Mouse (Mus musculus): ENCODE results near the gene Mylk. TPM values are rescaled to one million over a fixed set of nuclear protein-coding genes. Genes with fewer than 3 reads are reported as not detected.

Mylk gene
- polyA plus RNA-seq, 1 experiment from 2014 or later = 4.3 TPM

DNA sequence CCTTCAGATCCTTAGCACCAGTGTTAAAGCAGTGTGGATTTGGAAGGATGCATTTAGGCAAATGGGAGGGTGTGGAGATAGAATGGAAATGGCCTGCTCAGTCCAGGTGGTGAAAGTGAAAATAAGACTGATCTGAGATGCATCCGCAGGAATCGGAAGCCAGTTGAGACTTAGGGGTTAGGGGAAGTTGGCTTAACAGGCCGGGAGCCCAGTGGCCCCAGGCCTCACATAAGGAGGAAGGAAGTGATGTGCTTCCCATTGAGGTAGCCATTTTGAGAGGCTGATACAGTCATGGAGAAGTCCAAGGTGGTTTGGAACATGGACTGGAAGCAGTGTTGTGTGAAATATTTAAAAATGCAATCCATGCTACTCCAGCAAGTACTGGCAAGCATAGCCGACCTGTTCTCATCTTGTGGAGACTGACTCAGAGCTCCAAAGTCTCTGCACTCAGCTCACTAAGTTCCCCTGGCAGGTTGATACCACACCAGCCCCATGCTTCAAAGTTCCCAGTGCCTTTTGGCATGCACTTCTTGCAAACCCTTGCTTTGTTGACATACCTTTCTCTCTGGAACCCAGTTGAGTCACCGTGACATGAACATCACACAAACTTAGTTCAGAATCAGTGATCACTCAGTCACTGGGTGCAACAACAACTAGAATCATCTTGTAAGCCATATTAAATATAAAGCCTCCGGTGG, 302.4 kb downstream of the Mylk start:
- H3K27me3 ChIP-seq = no peaks in the 10 kb centered on the region
- no peak overlapping the region for H3K27ac ChIP-seq (replicated peaks)
- WGBS = 90% methylated on average over 6 of the region's 6 CpGs
- H3K4me3 ChIP-seq = no peak overlapping the region
- H3K4me1 ChIP-seq = peaks cover 4% of the 10 kb centered on the region; the same call in 1 of the 2 replicates
- no peak for ATAC-seq (replicated peaks)
- H3K9me3 ChIP-seq = no peaks in the 10 kb centered on the region
- H3K4me2 ChIP-seq (replicated peaks) = no peak overlapping the region
- H3K9ac ChIP-seq (replicated peaks) = no peak overlapping the region
- H3K36me3 ChIP-seq = 0 out of 2 replicates have a peak, but pooled peaks cover 2% of the 10 kb centered on the region

DNA sequence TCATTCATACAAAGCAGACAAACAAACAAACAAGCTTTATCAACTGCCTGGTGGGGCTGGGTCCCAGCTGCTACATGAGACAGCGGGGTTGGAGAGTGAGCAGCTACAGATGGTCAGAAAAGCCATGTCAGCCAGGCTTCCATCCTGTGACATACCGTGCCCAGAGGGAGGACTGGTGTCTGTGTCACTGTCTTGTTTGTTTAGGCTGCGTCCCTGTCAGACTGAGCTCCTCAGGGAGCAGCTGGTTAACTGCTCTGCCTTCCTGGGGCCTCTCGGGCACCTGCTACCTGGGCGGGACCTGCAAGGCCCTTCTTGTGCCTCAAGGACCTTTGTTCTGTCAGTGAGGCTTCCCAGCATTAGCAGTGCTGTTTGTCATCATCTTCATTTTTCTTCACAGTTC, 306.1 kb downstream of the Mylk start:
- Histone ChIP-seq H3K9ac (replicated peaks) (no peak overlapping the region), H3K9me3 (no peaks in the 10 kb centered on the region), H3K4me2 (replicated peaks) (no peak overlapping the region), H3K36me3 (no peaks in the 10 kb centered on the region), H3K27me3 (no peaks in the 10 kb centered on the region), H3K4me1 (peaks cover 4% of the 10 kb centered on the region; the same call in 1 of the 2 replicates), H3K4me3 (no peak overlapping the region), H3K27ac (replicated peaks) (no peak overlapping the region)
- no peak for ATAC-seq (replicated peaks)
- 62% methylated on average over 5 of the region's 5 CpGs for WGBS

Other genes starting within 250 kb of the Mylk start
- gene Kalrn, start 171.7 kb upstream of the Mylk start, polyA plus RNA-seq (2015; fragmentation: Nextera tagmentation; extraction: Ambion mirVana) = 36.4 and 38.8 TPM in 2 replicates
- gene Ropn1, start 95.3 kb upstream of the Mylk start, polyA plus RNA-seq (2015; fragmentation: Nextera tagmentation; extraction: Ambion mirVana) = not detected in 2 replicates
- gene Ccdc14, start 54.6 kb upstream of the Mylk start, polyA plus RNA-seq (2015; fragmentation: Nextera tagmentation; extraction: Ambion mirVana) = 5.2 and 5.4 TPM in 2 replicates